Mouse (Mus musculus) liver, postnatal 0 days (tissue): ENCODE results near the gene Relb. TPM values are rescaled to one million over a fixed set of nuclear protein-coding genes. Genes with fewer than 3 reads are reported as not detected.

Experiments
- ATAC-seq: fragments of 200-750 bp; cut with Nextera tagmentation; 2 replicates; pipeline ENCODE4 v1.8.0; 2017; ENCODE audit warnings: mild to moderate bottlenecking, moderate library complexity
- DNase-seq: peaks from one replicate; pipeline ENCODE4 v3.0.0-alpha.2; 2016
- H3K27ac ChIP-seq: fragments of 300-500 bp; sonication (generic); 2 replicates; pipeline ENCODE4 v1.5.1; 2014; ENCODE audit warnings: antibody characterized with exemption, moderate library complexity, mild to moderate bottlenecking, low read depth
- H3K27me3 ChIP-seq: fragments of 300-500 bp; sonication (generic); 2 replicates; pipeline ENCODE4 v1.6.1; 2014; ENCODE audit warnings: low read length, control low read depth, mixed read lengths; ENCODE audit not compliant: insufficient read depth
- H3K36me3 ChIP-seq: fragments of 300-500 bp; sonication (generic); replicated peaks from 2 replicates; pipeline ENCODE4 v1.6.1; 2014; ENCODE audit warnings: mild to moderate bottlenecking, control low read depth, low read length, moderate library complexity, mixed read lengths; ENCODE audit not compliant: insufficient read depth
- H3K4me1 ChIP-seq: fragments of 300-500 bp; sonication (generic); 2 replicates; pipeline ENCODE4 v1.6.1; 2014; ENCODE audit warnings: antibody characterized with exemption, mild to moderate bottlenecking, control low read depth; ENCODE audit not compliant: insufficient read depth
- H3K4me2 ChIP-seq: fragments of 300-500 bp; sonication (generic); 2 replicates; pipeline ENCODE4 v1.6.1; 2014; ENCODE audit warnings: low read depth, mild to moderate bottlenecking, low read length, moderate library complexity, mixed read lengths
- H3K4me3 ChIP-seq: fragments of 300-500 bp; sonication (generic); 2 replicates; pipeline ENCODE4 v1.5.1; 2014; ENCODE audit warnings: low read depth, low read length
- H3K9ac ChIP-seq: fragments of 300-500 bp; sonication (generic); replicated peaks from 2 replicates; pipeline ENCODE4 v1.6.1; 2014; ENCODE audit warnings: mild to moderate bottlenecking, moderate library complexity
- H3K9me3 ChIP-seq: fragments of 300-500 bp; sonication (generic); 2 replicates; pipeline ENCODE4 v1.6.1; 2016; ENCODE audit warnings: mild to moderate bottlenecking, control low read depth, low read length, mixed read lengths
- CTCF ChIP-seq: sonication (generic); IDR thresholded peaks from 2 replicates; pipeline ENCODE4 v1.5.1; 2016; ENCODE audit warnings: antibody characterized with exemption, low read depth
- EP300 ChIP-seq: IDR thresholded peaks from 2 replicates; pipeline ENCODE4 v1.6.1; 2016; ENCODE audit warnings: antibody characterized with exemption, low read depth, mild to moderate bottlenecking
- WGBS: fragments of 180-500 bp; shearing (Covaris S2); extraction: QIAGEN DNeasy Blood & Tissue Kit; methylation state at CpG from one replicate; pipeline ENCODE4 v1.1.7; 2014; ENCODE audit not compliant: insufficient replicate concordance; 5-methylcytosine and 5-hydroxymethylcytosine counted together
- polyA plus RNA-seq: library from polyadenylated mRNA; unstranded; fragments of >200 nt; fragmentation: Nextera tagmentation; extraction: Ambion mirVana; gene quantifications from 2 replicates; pipeline ENCODE4 v1.2.1, GENCODE M21; 2015

The Relb gene
- polyA plus RNA-seq, 1 experiment from 2014 or later, result 2.3 TPM

DNA sequence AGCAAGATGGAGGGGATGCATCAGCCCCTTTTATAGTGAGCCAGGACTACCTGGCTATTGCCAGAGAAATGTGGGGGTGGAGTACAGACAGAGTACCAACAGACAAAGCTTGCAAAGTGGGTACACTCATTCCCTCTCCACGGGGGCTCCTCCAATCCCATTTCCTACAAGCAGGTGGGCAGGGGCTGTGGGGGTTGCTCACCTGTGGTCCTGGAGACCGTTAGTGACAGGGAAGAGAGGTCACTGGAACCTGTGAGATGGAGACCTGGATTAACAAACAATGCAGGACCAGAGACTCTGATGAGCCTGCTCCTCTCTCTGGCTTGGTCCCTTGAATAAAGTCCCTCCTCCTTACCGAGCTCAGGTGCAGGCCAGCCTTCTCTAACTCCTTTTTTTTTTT lies 1.5 kb downstream of the Relb start:
- H3K27me3 ChIP-seq, result no peaks in the 10 kb centered on the region
- no peak for TF ChIP-seq EP300
- TF ChIP-seq CTCF, result no peak
- no peaks in the 10 kb centered on the region for H3K9me3 ChIP-seq
- H3K27ac ChIP-seq, result no peak overlapping the region
- H3K36me3 ChIP-seq, result no peaks in the 10 kb centered on the region
- ATAC-seq (no peak), DNase-seq (no peak)
- WGBS, result 65% methylated on average over 3 of the region's 3 CpGs
- peak overlapping the region; percentile 92 for H3K4me2 ChIP-seq
- no peak overlapping the region for H3K9ac ChIP-seq
- peaks cover 17% of the 10 kb centered on the region for H3K4me1 ChIP-seq
- H3K4me3 ChIP-seq, result peak overlapping the region; percentile 73

DNA sequence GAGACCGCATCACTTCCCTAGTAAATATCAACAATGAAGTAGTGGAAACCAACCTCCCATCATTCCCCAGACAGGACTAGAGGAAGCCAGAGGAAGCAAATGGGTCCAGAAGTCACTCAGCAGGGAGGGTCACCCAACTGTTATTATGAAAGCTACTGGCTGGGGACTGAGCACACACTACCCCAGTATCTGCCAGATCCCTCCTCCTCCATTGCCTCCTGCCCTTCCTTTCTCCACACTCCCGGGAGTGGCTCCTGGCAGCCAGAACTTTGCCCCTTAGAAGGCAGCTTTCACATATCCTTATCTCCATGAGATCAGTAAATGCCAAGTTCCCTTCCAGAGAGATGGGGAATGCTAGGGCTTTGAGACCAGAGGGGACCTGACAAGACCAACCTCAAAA lies 5.8 kb downstream of the Relb start:
- TF ChIP-seq CTCF (no peak), EP300 (no peak)
- H3K4me1 ChIP-seq, result peaks cover 13% of the 10 kb centered on the region
- H3K27ac ChIP-seq, result no peak overlapping the region
- no peaks in the 10 kb centered on the region for H3K36me3 ChIP-seq
- 69% methylated on average over 2 of the region's 2 CpGs for WGBS
- DNase-seq (no peak), ATAC-seq (no peak)
- H3K9me3 ChIP-seq, result no peaks in the 10 kb centered on the region
- 0 out of 2 replicates have a peak, but pooled peaks cover 3% of the 10 kb centered on the region for H3K27me3 ChIP-seq
- no peak overlapping the region for H3K9ac ChIP-seq
- H3K4me2 ChIP-seq, result no peak overlapping the region
- no peak overlapping the region for H3K4me3 ChIP-seq

DNA sequence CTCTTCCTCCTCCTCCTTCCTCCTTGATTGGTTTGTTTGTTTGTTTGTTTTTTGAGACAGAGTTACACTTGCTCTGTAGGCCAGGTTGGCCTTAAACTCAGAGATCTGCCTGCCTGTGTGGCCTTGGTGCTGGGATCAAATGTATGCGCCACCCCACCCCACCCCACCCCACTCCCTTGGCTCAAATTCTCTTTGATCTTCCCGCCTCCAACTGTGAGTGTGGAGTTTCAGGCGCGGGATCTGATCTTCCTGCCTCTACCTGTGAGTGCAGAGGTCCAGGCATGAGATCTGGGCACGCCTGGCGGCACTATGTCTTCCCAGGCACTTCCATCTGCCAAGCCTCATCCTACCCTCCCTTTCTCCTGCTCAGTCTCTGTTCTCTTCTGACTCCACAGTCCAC lies 7.0 kb downstream of the Relb start:
- Histone ChIP-seq H3K27me3 (0 out of 2 replicates have a peak, but pooled peaks cover 3% of the 10 kb centered on the region), H3K4me1 (peaks cover 4% of the 10 kb centered on the region), H3K9ac (no peak overlapping the region), H3K36me3 (no peaks in the 10 kb centered on the region), H3K9me3 (no peaks in the 10 kb centered on the region), H3K4me2 (no peak overlapping the region), H3K27ac (no peak overlapping the region), H3K4me3 (no peak overlapping the region)
- no peak for TF ChIP-seq CTCF
- no peak for TF ChIP-seq EP300
- no peak for ATAC-seq
- no peak for DNase-seq
- 57% methylated on average over 6 of the region's 6 CpGs for WGBS

DNA sequence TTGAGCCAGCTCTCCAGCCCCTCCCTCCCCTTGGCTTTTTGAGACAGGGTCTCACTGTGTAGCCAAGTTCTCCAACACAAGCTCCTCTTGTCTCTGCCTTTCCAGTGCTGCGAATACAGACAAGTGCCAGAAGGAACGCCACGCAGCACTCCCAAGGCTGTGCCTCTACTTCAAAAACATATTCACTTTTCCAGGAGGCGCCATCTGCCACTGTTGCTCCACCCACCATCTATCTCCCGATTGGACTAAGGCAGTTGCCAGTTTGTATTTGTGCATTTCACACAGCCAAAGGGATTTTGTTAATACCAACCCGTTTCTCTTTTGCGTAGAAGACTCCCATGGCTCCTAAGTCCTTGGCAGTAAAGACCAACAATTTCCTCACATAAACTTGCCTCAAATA lies 8.4 kb downstream of the Relb start:
- ATAC-seq, result no peak
- Histone ChIP-seq H3K36me3 (no peaks in the 10 kb centered on the region), H3K4me1 (peaks cover 4% of the 10 kb centered on the region), H3K27ac (no peak overlapping the region), H3K27me3 (0 out of 2 replicates have a peak, but pooled peaks cover 3% of the 10 kb centered on the region), H3K4me3 (no peak overlapping the region), H3K9me3 (no peaks in the 10 kb centered on the region), H3K9ac (no peak overlapping the region), H3K4me2 (no peak overlapping the region)
- no peak for TF ChIP-seq EP300
- WGBS, result 87% methylated on average over 7 of the region's 7 CpGs
- no peak for DNase-seq

DNA sequence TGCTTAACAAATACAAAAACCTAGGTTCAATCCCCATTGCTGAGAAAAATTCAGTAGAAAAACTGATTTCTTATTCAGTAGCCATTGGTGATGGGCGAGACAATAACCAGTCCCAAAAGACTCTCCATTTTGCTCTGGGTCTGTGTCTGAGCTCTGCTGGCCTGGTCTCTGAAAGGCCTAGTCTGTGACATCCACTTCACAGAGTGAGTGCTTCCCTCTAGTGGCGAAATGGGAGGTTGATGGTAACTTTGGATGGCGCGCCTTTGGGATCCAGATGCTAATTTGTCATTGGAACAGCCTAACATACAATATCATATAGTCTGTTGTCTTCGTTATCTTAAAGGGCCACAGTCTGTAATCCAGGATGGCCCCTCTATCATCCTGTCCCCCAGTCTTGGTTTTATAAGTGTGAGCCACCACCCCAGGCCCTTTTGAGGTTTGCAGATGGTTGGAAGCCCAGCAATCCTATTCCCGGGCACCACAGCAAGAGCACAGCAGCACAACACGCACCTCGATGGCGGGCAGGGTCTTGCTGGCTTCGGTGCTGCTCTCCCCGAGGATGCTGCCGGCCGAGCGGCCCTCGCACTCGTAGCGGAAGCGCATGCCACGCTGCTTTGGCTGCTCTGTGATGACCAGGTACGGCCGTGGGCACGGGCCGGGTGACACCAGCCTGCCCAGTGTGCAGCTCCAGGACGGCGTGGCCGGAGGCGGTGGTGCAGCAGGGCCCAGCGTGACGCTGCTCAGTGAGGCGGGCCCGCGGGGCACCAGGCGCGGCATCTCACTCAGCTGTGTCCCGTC lies 10.0 kb downstream of the Relb start:
- Histone ChIP-seq H3K27me3 (0 out of 2 replicates have a peak, but pooled peaks cover 3% of the 10 kb centered on the region), H3K27ac (no peak overlapping the region), H3K9me3 (no peaks in the 10 kb centered on the region), H3K4me1 (peaks cover 4% of the 10 kb centered on the region), H3K4me2 (peak overlapping the region; percentile 63), H3K4me3 (peak overlapping the region; percentile 25; the same call in 1 of the 2 replicates), H3K36me3 (peaks cover 3% of the 10 kb centered on the region; the same call in 1 of the 2 replicates), H3K9ac (peak overlapping the region; percentile 23; the same call in 1 of the 2 replicates)
- peak; percentile 80 for ATAC-seq
- peak; percentile 79 for DNase-seq
- peak; percentile 96 for TF ChIP-seq CTCF
- no peak for TF ChIP-seq EP300
- WGBS, result 16% methylated on average over 35 of the region's 35 CpGs

DNA sequence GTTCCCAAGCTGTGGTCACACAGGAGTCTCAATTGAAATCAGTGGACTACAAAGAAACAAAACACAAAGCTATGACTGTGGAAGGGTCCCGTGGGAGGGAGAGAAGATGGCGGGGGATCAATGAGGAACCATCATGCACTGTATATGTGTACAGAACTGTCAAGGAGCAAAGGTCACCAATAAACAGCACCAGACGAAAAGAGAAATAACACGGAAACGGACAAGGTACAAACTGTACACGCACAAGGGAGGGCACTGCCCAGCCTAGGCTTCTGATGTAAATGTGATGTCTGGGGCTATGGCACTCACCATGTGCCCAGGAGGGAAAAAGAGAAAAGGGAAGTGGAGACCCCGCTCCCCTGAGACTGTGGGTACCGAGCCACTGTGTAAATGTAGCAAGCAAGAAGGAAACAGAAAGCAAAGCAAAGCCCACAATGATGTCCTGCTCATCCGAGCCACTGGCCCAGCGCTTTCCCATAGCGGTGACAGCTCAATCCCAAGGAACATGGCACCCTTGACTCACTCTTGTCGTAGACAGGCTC lies 14.1 kb downstream of the Relb start:
- no peak for TF ChIP-seq CTCF
- TF ChIP-seq EP300, result no peak
- Histone ChIP-seq H3K9ac (no peak overlapping the region), H3K27ac (peak overlapping the region; percentile 16; the same call in 1 of the 2 replicates), H3K4me3 (no peak overlapping the region), H3K4me2 (no peak overlapping the region), H3K4me1 (peaks cover 4% of the 10 kb centered on the region), H3K27me3 (0 out of 2 replicates have a peak, but pooled peaks cover 3% of the 10 kb centered on the region), H3K36me3 (peaks cover 5% of the 10 kb centered on the region), H3K9me3 (no peaks in the 10 kb centered on the region)
- DNase-seq, result no peak
- ATAC-seq, result peak; percentile 22; the same call in 1 of the 2 replicates
- WGBS, result 60% methylated on average over 12 of the region's 12 CpGs
